Mouse (Mus musculus) liver, postnatal 0 days (tissue): ENCODE results near the gene Srebf2.

Source experiments
- CTCF ChIP-seq: sonication (generic); IDR thresholded peaks from 2 replicates; pipeline ENCODE4 v1.5.1; 2016; ENCODE audit warnings: antibody characterized with exemption, low read depth
- EP300 ChIP-seq: IDR thresholded peaks from 2 replicates; pipeline ENCODE4 v1.6.1; 2016; ENCODE audit warnings: antibody characterized with exemption, low read depth, mild to moderate bottlenecking

GRCm38 (mm10) chr15:82186131-82186530 is 39.1 kb downstream of the Srebf2 start:
- TF ChIP-seq CTCF: no peak
- peak; percentile 89 for TF ChIP-seq EP300
